12 mouse cellular contexts compared by ENCODE assay signal in genomic region chr2:131213773-131214172, GRCm38 (mm10). TPM values are rescaled to one million over a fixed set of nuclear protein-coding genes. Genes with fewer than 3 reads are reported as not detected.
DNase-seq lines count a peak whose midpoint lies in the region; ATAC-seq and TF ChIP-seq lines count a peak whose summit lies in the region.
"Had no signal": no experiment of that assay in that cellular context is flagged by ENCODE, and none has a peak within 500 bp of the region (broad histone marks: within the 10 kb centered on the region; RNA-seq: fewer than 3 reads in every experiment).

No protein-coding gene starts in this region.

- no peaks in the 10 kb centered on the region for H3K9me3 ChIP-seq in forebrain, embryonic 10.5 days
- H3K9me3 ChIP-seq in forebrain, postnatal 0 days (ENCODE audit: low read length), result no peaks in the 10 kb centered on the region
- H3K9me3 ChIP-seq in G1E (replicated peaks), result no peaks in the 10 kb centered on the region
- H3K9me3 ChIP-seq in heart, embryonic 11.5 days (replicated peaks; ENCODE audit: control insufficient read depth, low read length), result no peaks in the 10 kb centered on the region
- no peaks in the 10 kb centered on the region for H3K9me3 ChIP-seq in liver, embryonic 11.5 days (ENCODE audit: control insufficient read depth, low read length)
- no peaks in the 10 kb centered on the region for H3K9me3 ChIP-seq in forebrain, embryonic 16.5 days (ENCODE audit: control insufficient read depth, low read length)
- H3K9me3 ChIP-seq: hindbrain, embryonic 13.5 days; limb, embryonic 12.5 days had no signal

- no peak overlapping the region for H3K4me2 ChIP-seq in forebrain, postnatal 0 days (ENCODE audit: low read depth)
- H3K4me2 ChIP-seq in heart, embryonic 11.5 days, result peak overlapping the region; percentile 32
- H3K4me2 ChIP-seq in liver, embryonic 11.5 days, result peak overlapping the region; percentile 44
- no peak overlapping the region for H3K4me2 ChIP-seq in forebrain, embryonic 16.5 days (ENCODE audit: low read length)
- H3K4me2 ChIP-seq: hindbrain, embryonic 13.5 days; limb, embryonic 12.5 days had no signal

- TF ChIP-seq POLR2A in cerebellum, adult 2 months (IDR thresholded peaks at IDR 0.05; ENCODE audit: borderline replicate concordance, insufficient read depth, low read length), result no peak

- H3K27ac ChIP-seq in forebrain, embryonic 10.5 days, result peak overlapping the region; percentile 56
- H3K27ac ChIP-seq in forebrain, postnatal 0 days (ENCODE audit: low read depth, low read length), result no peak overlapping the region
- H3K27ac ChIP-seq in heart, embryonic 11.5 days (ENCODE audit: low read depth, low read length), result peak overlapping the region; percentile 54
- H3K27ac ChIP-seq in liver, embryonic 11.5 days (ENCODE audit: low read depth, low read length), result peak overlapping the region; percentile 70
- H3K27ac ChIP-seq in cerebellum, adult 2 months (ENCODE audit: insufficient read depth, low read length), result no peak overlapping the region; the same call in 1 of the 2 replicates
- H3K27ac ChIP-seq in forebrain, embryonic 16.5 days (ENCODE audit: low read length), result no peak overlapping the region
- H3K27ac ChIP-seq: hindbrain, embryonic 13.5 days; limb, embryonic 12.5 days had no signal

- no peak for DNase-seq in forebrain, embryonic 10.5 days (ENCODE audit: extremely low spot score, low spot score)
- DNase-seq in forebrain, postnatal 0 days, result no peak
- DNase-seq in G1E (ENCODE audit: low spot score), result peak; percentile 75
- DNase-seq in liver, embryonic 11.5 days (ENCODE audit: low spot score), result no peak
- DNase-seq in cerebellum, adult 2 months, result no peak
- no peak for DNase-seq in layer of hippocampus, adult 18-20 months (ENCODE audit: low spot score in 2 of 2)
- DNase-seq: gastrocnemius, postnatal 10 days; lung, postnatal 4 days had no signal

- H3K4me3 ChIP-seq in forebrain, embryonic 10.5 days, result no peak overlapping the region
- no peak overlapping the region for H3K4me3 ChIP-seq in forebrain, postnatal 0 days (ENCODE audit: low read depth, low read length)
- peak overlapping the region; percentile 58; the same call in 1 of the 2 replicates for H3K4me3 ChIP-seq in G1E (ENCODE audit: low read depth, low read length)
- H3K4me3 ChIP-seq in heart, embryonic 11.5 days (ENCODE audit: low read depth, low read length), result no peak overlapping the region
- H3K4me3 ChIP-seq in liver, embryonic 11.5 days (ENCODE audit: low read depth, low read length), result no peak overlapping the region
- no peak overlapping the region for H3K4me3 ChIP-seq in cerebellum, adult 2 months (replicated peaks; ENCODE audit: insufficient read depth, low read depth, low read length)
- H3K4me3 ChIP-seq in forebrain, embryonic 16.5 days (replicated peaks; ENCODE audit: low read length), result no peak overlapping the region
- H3K4me3 ChIP-seq: hindbrain, embryonic 13.5 days; limb, embryonic 12.5 days had no signal

- WGBS in forebrain, embryonic 10.5 days, result 85% methylated on average over 7 of the region's 7 CpGs
- WGBS in forebrain, postnatal 0 days, result 80% methylated on average over 7 of the region's 7 CpGs
- WGBS in heart, embryonic 11.5 days (ENCODE audit: insufficient replicate concordance), result 70% methylated on average over 7 of the region's 7 CpGs
- 63% methylated on average over 7 of the region's 7 CpGs for WGBS in liver, embryonic 11.5 days
- 49% methylated on average over 7 of the region's 7 CpGs for WGBS in cerebellum, adult 2 months
- WGBS in forebrain, embryonic 16.5 days, result 81% methylated on average over 7 of the region's 7 CpGs

- H3K36me3 ChIP-seq in forebrain, embryonic 10.5 days (replicated peaks), result peaks cover 15% of the 10 kb centered on the region
- peaks cover 11% of the 10 kb centered on the region; the same call in 1 of the 2 replicates for H3K36me3 ChIP-seq in forebrain, postnatal 0 days (ENCODE audit: insufficient read depth)
- H3K36me3 ChIP-seq in G1E (replicated peaks), result peaks cover 18% of the 10 kb centered on the region
- peaks cover 6% of the 10 kb centered on the region; the same call in 1 of the 2 replicates for H3K36me3 ChIP-seq in heart, embryonic 11.5 days (ENCODE audit: control insufficient read depth, insufficient read depth, low read length)
- no peaks in the 10 kb centered on the region for H3K36me3 ChIP-seq in liver, embryonic 11.5 days (ENCODE audit: control insufficient read depth, insufficient read depth, low read length)
- H3K36me3 ChIP-seq in forebrain, embryonic 16.5 days (ENCODE audit: control insufficient read depth, insufficient read depth), result 0 out of 2 replicates have a peak, but pooled peaks cover 2% of the 10 kb centered on the region

- ATAC-seq in forebrain, postnatal 0 days, result no peak
- peak; percentile 64 for ATAC-seq in G1E (ENCODE audit: extremely low read depth, insufficient number of reproducible peaks, low FRiP score, poor library complexity, severe bottlenecking)
- ATAC-seq in heart, embryonic 11.5 days (replicated peaks; ENCODE audit: insufficient number of reproducible peaks, low FRiP score, low TSS enrichment), result 0 out of 2 replicates have a peak, but pooled peaks have one; percentile 23
- ATAC-seq in liver, embryonic 11.5 days (replicated peaks; ENCODE audit: low FRiP score), result peak; percentile 72
- ATAC-seq in forebrain, embryonic 16.5 days, result no peak

- no peaks in the 10 kb centered on the region for H3K27me3 ChIP-seq in forebrain, embryonic 10.5 days (ENCODE audit: poor library complexity, severe bottlenecking)
- H3K27me3 ChIP-seq in forebrain, postnatal 0 days (ENCODE audit: insufficient read depth, low read length), result no peaks in the 10 kb centered on the region
- peaks cover 2% of the 10 kb centered on the region; the same call in 1 of the 2 replicates for H3K27me3 ChIP-seq in G1E (ENCODE audit: insufficient read depth, low read length)
- no peaks in the 10 kb centered on the region for H3K27me3 ChIP-seq in heart, embryonic 11.5 days (ENCODE audit: control insufficient read depth, insufficient read depth, low read length)
- H3K27me3 ChIP-seq in liver, embryonic 11.5 days (replicated peaks; ENCODE audit: control insufficient read depth, insufficient read depth, low read length), result no peaks in the 10 kb centered on the region
- H3K27me3 ChIP-seq in cerebellum, adult 2 months (ENCODE audit: control insufficient read depth, insufficient read depth, low read length), result no peaks in the 10 kb centered on the region
- H3K27me3 ChIP-seq in forebrain, embryonic 16.5 days (replicated peaks; ENCODE audit: control insufficient read depth, insufficient read depth, low read length), result no peaks in the 10 kb centered on the region
- H3K27me3 ChIP-seq: hindbrain, embryonic 13.5 days; limb, embryonic 12.5 days had no signal

- TF ChIP-seq CTCF in forebrain, postnatal 0 days (IDR thresholded peaks at IDR 0.05; ENCODE audit: low read depth), result no peak
- no peak for TF ChIP-seq CTCF in G1E (IDR thresholded peaks at IDR 0.05; ENCODE audit: low read depth, low read length)
- no peak for TF ChIP-seq CTCF in cerebellum, adult 2 months (IDR thresholded peaks at IDR 0.05; ENCODE audit: borderline replicate concordance, insufficient read depth, low read depth, low read length)

- H3K4me1 ChIP-seq in forebrain, embryonic 10.5 days, result peaks cover 36% of the 10 kb centered on the region
- H3K4me1 ChIP-seq in forebrain, postnatal 0 days (ENCODE audit: insufficient read depth), result 0 out of 2 replicates have a peak, but pooled peaks cover 9% of the 10 kb centered on the region
- peaks cover 65% of the 10 kb centered on the region for H3K4me1 ChIP-seq in G1E (ENCODE audit: insufficient read depth, low read depth, low read length)
- peaks cover 10% of the 10 kb centered on the region; the same call in 1 of the 2 replicates for H3K4me1 ChIP-seq in heart, embryonic 11.5 days (ENCODE audit: control insufficient read depth, insufficient read depth, low read length)
- H3K4me1 ChIP-seq in liver, embryonic 11.5 days (replicated peaks; ENCODE audit: control insufficient read depth, insufficient read depth, low read length), result peaks cover 39% of the 10 kb centered on the region
- peaks cover 7% of the 10 kb centered on the region for H3K4me1 ChIP-seq in cerebellum, adult 2 months (ENCODE audit: control insufficient read depth, insufficient read depth, low read length)
- H3K4me1 ChIP-seq in forebrain, embryonic 16.5 days (replicated peaks; ENCODE audit: control insufficient read depth, insufficient read depth, low read length), result peaks cover 13% of the 10 kb centered on the region

- H3K9ac ChIP-seq in forebrain, postnatal 0 days, result no peak overlapping the region
- H3K9ac ChIP-seq in heart, embryonic 11.5 days (ENCODE audit: low read depth, low read length), result peak overlapping the region; percentile 39
- peak overlapping the region; percentile 51 for H3K9ac ChIP-seq in liver, embryonic 11.5 days (ENCODE audit: low read depth, low read length)
- H3K9ac ChIP-seq in forebrain, embryonic 16.5 days (replicated peaks; ENCODE audit: low read depth, low read length), result no peak overlapping the region
- H3K9ac ChIP-seq: hindbrain, embryonic 13.5 days; limb, embryonic 12.5 days had no signal

RNA-seq across cellular contexts. Expression of gene Ap5s1, which starts 6.9 kb away (rescaled TPM):
- polyA plus RNA-seq in forebrain, embryonic 10.5 days (2016; fragmentation: Nextera tagmentation; extraction: Ambion mirVana), result 23.2 and 26.9 TPM in 2 replicates
- 37.4 and 40.7 TPM in 2 replicates for total RNA-seq in forebrain, postnatal 0 days (2014; rRNA removed)
- polyA plus RNA-seq in forebrain, postnatal 0 days (2015; fragmentation: Nextera tagmentation; extraction: Ambion mirVana), result 36.1 and 36.8 TPM in 2 replicates
- 5.1 and 31.3 TPM in 2 replicates for total RNA-seq in G1E (2014; fragmentation: Nextera tagmentation)
- 5.1 and 5.2 TPM in 2 replicates for total RNA-seq in G1E (2017)
- polyA plus RNA-seq in G1E (2012), result 3.3 and 8.4 TPM in 2 replicates
- 30.3 and 31.2 TPM in 2 replicates for polyA plus RNA-seq in heart, embryonic 11.5 days (2014; fragmentation: Nextera tagmentation; extraction: Ambion mirVana)
- polyA plus RNA-seq in liver, embryonic 11.5 days (2014; fragmentation: Nextera tagmentation; extraction: Ambion mirVana), result 18.1 and 19.2 TPM in 2 replicates
- polyA plus RNA-seq in cerebellum, adult 2 months (2012; rRNA removed), result 43.7 and 44.7 TPM in 2 replicates
- total RNA-seq in layer of hippocampus, adult 18-20 months (2021), result 10 to 100 TPM; 22.1 to 24.4 TPM
- 37.8 and 40.5 TPM in 2 replicates for polyA plus RNA-seq in forebrain, embryonic 16.5 days (2015; fragmentation: Nextera tagmentation; extraction: Ambion mirVana)

RNA-seq across cellular contexts. Expression of gene Mavs, which starts 20.1 kb away (rescaled TPM):
- polyA plus RNA-seq in forebrain, embryonic 10.5 days (2016; fragmentation: Nextera tagmentation; extraction: Ambion mirVana), result 19.7 and 20.1 TPM in 2 replicates
- total RNA-seq in forebrain, postnatal 0 days (2014; rRNA removed), result 3.8 and 5.7 TPM in 2 replicates
- 3.5 and 5.0 TPM in 2 replicates for polyA plus RNA-seq in forebrain, postnatal 0 days (2015; fragmentation: Nextera tagmentation; extraction: Ambion mirVana)
- total RNA-seq in G1E (2014; fragmentation: Nextera tagmentation) (18.8 and 21.2 TPM in 2 replicates), G1E (2017) (12.2 and 13.9 TPM in 2 replicates)
- polyA plus RNA-seq in G1E (2012), result 2.3 and 5.6 TPM in 2 replicates
- polyA plus RNA-seq in heart, embryonic 11.5 days (2014; fragmentation: Nextera tagmentation; extraction: Ambion mirVana), result 15.2 and 18.5 TPM in 2 replicates
- polyA plus RNA-seq in liver, embryonic 11.5 days (2014; fragmentation: Nextera tagmentation; extraction: Ambion mirVana), result 29.7 and 30.0 TPM in 2 replicates
- polyA plus RNA-seq in cerebellum, adult 2 months (2012; rRNA removed), result 11.6 and 12.6 TPM in 2 replicates
- total RNA-seq in layer of hippocampus, adult 18-20 months (2021), result 1 to 10 TPM; 7.6 to 9.4 TPM
- 5.7 and 6.8 TPM in 2 replicates for polyA plus RNA-seq in forebrain, embryonic 16.5 days (2015; fragmentation: Nextera tagmentation; extraction: Ambion mirVana)

RNA-seq across cellular contexts. Expression of gene Spef1, which starts 26.7 kb away (rescaled TPM):
- polyA plus RNA-seq in forebrain, embryonic 10.5 days (2016; fragmentation: Nextera tagmentation; extraction: Ambion mirVana), result 4.4 and 4.6 TPM in 2 replicates
- total RNA-seq in forebrain, postnatal 0 days (2014; rRNA removed), result 19.6 and 26.2 TPM in 2 replicates
- polyA plus RNA-seq in forebrain, postnatal 0 days (2015; fragmentation: Nextera tagmentation; extraction: Ambion mirVana), result 7.7 and 9.7 TPM in 2 replicates
- 5.6 TPM in 1 of 2 replicates, not detected in the other for total RNA-seq in G1E (2014; fragmentation: Nextera tagmentation)
- 1.4 and 1.9 TPM in 2 replicates for total RNA-seq in G1E (2017)
- polyA plus RNA-seq in G1E (2012), result 0.75 and 0.78 TPM in 2 replicates
- polyA plus RNA-seq in heart, embryonic 11.5 days (2014; fragmentation: Nextera tagmentation; extraction: Ambion mirVana), result 1.2 and 1.7 TPM in 2 replicates
- 1.3 and 1.5 TPM in 2 replicates for polyA plus RNA-seq in liver, embryonic 11.5 days (2014; fragmentation: Nextera tagmentation; extraction: Ambion mirVana)
- 9.9 and 10.2 TPM in 2 replicates for polyA plus RNA-seq in cerebellum, adult 2 months (2012; rRNA removed)
- 1 to 10 TPM; 7.2 to 9.0 TPM for total RNA-seq in layer of hippocampus, adult 18-20 months (2021)
- polyA plus RNA-seq in forebrain, embryonic 16.5 days (2015; fragmentation: Nextera tagmentation; extraction: Ambion mirVana), result 11.3 and 12.6 TPM in 2 replicates

RNA-seq across cellular contexts. Expression of gene Cdc25b, which starts 27.0 kb away (rescaled TPM):
- 65.9 and 79.3 TPM in 2 replicates for polyA plus RNA-seq in forebrain, embryonic 10.5 days (2016; fragmentation: Nextera tagmentation; extraction: Ambion mirVana)
- 10.6 and 11.7 TPM in 2 replicates for total RNA-seq in forebrain, postnatal 0 days (2014; rRNA removed)
- 12.4 and 15.2 TPM in 2 replicates for polyA plus RNA-seq in forebrain, postnatal 0 days (2015; fragmentation: Nextera tagmentation; extraction: Ambion mirVana)
- total RNA-seq in G1E (2014; fragmentation: Nextera tagmentation) (14.0 and 85.9 TPM in 2 replicates), G1E (2017) (12.6 and 14.2 TPM in 2 replicates)
- polyA plus RNA-seq in G1E (2012), result 6.0 and 7.0 TPM in 2 replicates
- 41.1 and 41.8 TPM in 2 replicates for polyA plus RNA-seq in heart, embryonic 11.5 days (2014; fragmentation: Nextera tagmentation; extraction: Ambion mirVana)
- 76.4 and 85.4 TPM in 2 replicates for polyA plus RNA-seq in liver, embryonic 11.5 days (2014; fragmentation: Nextera tagmentation; extraction: Ambion mirVana)
- 25.7 and 26.4 TPM in 2 replicates for polyA plus RNA-seq in cerebellum, adult 2 months (2012; rRNA removed)
- 10 to 100 TPM; 15.5 to 15.9 TPM for total RNA-seq in layer of hippocampus, adult 18-20 months (2021)
- 33.6 and 35.9 TPM in 2 replicates for polyA plus RNA-seq in forebrain, embryonic 16.5 days (2015; fragmentation: Nextera tagmentation; extraction: Ambion mirVana)

RNA-seq across cellular contexts. Expression of gene Cenpb, which starts 33.9 kb away (rescaled TPM):
- polyA plus RNA-seq in forebrain, embryonic 10.5 days (2016; fragmentation: Nextera tagmentation; extraction: Ambion mirVana), result 8.9 and 10.0 TPM in 2 replicates
- total RNA-seq in forebrain, postnatal 0 days (2014; rRNA removed), result 113 and 120 TPM in 2 replicates
- polyA plus RNA-seq in forebrain, postnatal 0 days (2015; fragmentation: Nextera tagmentation; extraction: Ambion mirVana), result 13.0 and 17.9 TPM in 2 replicates
- 4.5 and 5.6 TPM in 2 replicates for total RNA-seq in G1E (2014; fragmentation: Nextera tagmentation)
- 7.4 and 8.6 TPM in 2 replicates for total RNA-seq in G1E (2017)
- polyA plus RNA-seq in G1E (2012), result 29.5 and 35.4 TPM in 2 replicates
- 4.1 and 4.6 TPM in 2 replicates for polyA plus RNA-seq in heart, embryonic 11.5 days (2014; fragmentation: Nextera tagmentation; extraction: Ambion mirVana)
- 3.8 and 4.9 TPM in 2 replicates for polyA plus RNA-seq in liver, embryonic 11.5 days (2014; fragmentation: Nextera tagmentation; extraction: Ambion mirVana)
- polyA plus RNA-seq in cerebellum, adult 2 months (2012; rRNA removed), result 66.2 and 72.5 TPM in 2 replicates
- total RNA-seq in layer of hippocampus, adult 18-20 months (2021), result 10 to 100 TPM; 70.4 to 73.5 TPM
- polyA plus RNA-seq in forebrain, embryonic 16.5 days (2015; fragmentation: Nextera tagmentation; extraction: Ambion mirVana), result 16.0 and 16.9 TPM in 2 replicates

Comparison
In these comparisons a context has a peak if more than half of its experiments do, and no peak if none do; other contexts are left out.
1. H3K27ac ChIP-seq: peak in forebrain, embryonic 10.5 days (single experiment), heart, embryonic 11.5 days (single experiment) and liver, embryonic 11.5 days (single experiment); none in forebrain, postnatal 0 days (single experiment), cerebellum, adult 2 months (single experiment) and forebrain, embryonic 16.5 days (single experiment).
2. ATAC-seq: peak in G1E (single experiment), heart, embryonic 11.5 days (single experiment) and liver, embryonic 11.5 days (single experiment); none in forebrain, postnatal 0 days (single experiment) and forebrain, embryonic 16.5 days (single experiment).
3. H3K4me2 ChIP-seq: peak in heart, embryonic 11.5 days (single experiment) and liver, embryonic 11.5 days (single experiment); none in forebrain, postnatal 0 days (single experiment) and forebrain, embryonic 16.5 days (single experiment).
4. H3K9ac ChIP-seq: peak in heart, embryonic 11.5 days (single experiment) and liver, embryonic 11.5 days (single experiment); none in forebrain, postnatal 0 days (single experiment) and forebrain, embryonic 16.5 days (single experiment).